Mouse (Mus musculus) heart, adult 18-20 months (tissue): ENCODE data around the gene Zfp335. TPM values are rescaled to one million over a fixed set of nuclear protein-coding genes. Genes with fewer than 3 reads are reported as not detected.

ENCODE experiments used
- DNase-seq, 2 experiments: peaks; one replicate each; pipeline ENCODE4 v3.0.0; 2021 to 2022; ENCODE audit warnings: mixed read lengths in 1 of 2
- long read RNA-seq, 2 experiments: library from polyadenylated mRNA; stranded (forward); transcript quantifications; one replicate each; pipeline ENCODE4 v2.0.0; 2021
- total RNA-seq, 2 experiments: library from RNA; stranded (reverse); gene quantifications; 2 replicates each; pipeline ENCODE4 v1.2.3; 2021

Gene Zfp335
- total RNA-seq: 1 to 10 TPM; 6.8 to 7.7 TPM
- long read RNA-seq, experiment 1, full-length matches to known transcripts: 2 of 2 reads
- long read RNA-seq, experiment 1, partial matches to known transcripts: 0 of 2 reads
- long read RNA-seq, experiment 1, other reads (novel, unspliced or antisense): 0 of 2 reads
- long read RNA-seq, experiment 2, partial matches to known transcripts: 1 of 2 reads
- long read RNA-seq, experiment 2, other reads (novel, unspliced or antisense): 1 of 2 reads

DNA sequence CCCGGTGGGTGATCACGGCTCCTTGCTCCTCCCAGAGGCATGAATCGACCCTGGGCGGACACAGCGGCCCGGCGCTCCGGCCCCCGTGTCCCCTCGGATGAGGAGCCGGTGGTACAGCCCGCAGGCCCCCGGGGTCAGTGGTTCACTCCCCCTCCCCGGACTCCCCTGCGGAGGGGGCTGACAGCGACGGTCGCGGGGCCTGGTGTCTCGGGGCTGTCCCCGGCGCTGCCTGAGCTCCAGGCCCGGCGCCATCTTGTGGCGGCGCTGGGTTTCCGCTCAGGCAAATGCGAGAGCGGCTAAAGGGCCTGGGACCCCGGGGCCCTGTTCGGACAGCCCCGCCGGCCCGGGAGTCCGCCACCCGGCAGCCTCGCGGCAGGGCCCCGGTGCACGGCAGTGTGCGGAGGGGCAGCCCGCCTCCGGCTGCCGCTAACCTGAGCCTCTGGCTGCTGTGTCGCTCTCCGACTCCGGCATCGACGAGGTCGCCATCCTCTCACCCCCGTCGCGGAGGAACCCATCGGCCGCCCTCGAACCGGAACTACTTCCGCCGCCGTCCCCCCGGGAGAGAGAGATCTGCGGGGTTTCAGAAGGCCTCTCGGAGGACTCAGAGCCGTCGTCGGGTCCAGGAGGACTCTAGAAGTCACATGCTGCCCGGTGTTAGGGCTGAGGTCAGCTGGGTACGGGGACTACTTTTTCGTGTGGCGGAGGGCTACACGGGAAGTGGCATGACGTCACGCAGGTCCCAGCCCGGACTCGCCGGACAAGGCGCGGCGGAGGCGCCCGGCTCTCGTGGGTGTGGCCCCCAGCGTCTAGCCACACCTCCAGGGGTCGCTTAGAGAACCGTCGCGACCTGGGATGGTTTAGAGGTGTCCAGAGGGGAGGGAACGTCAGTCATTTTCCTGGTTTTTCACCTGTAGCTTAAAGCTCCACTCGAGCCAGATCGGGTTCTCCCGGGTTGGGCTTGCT, at the start of gene Zfp335:
Zfp335 (minus strand) TSS at position 672 of the 963 bp plus-strand sequence.
- peak; percentile 95 for DNase-seq

DNA sequence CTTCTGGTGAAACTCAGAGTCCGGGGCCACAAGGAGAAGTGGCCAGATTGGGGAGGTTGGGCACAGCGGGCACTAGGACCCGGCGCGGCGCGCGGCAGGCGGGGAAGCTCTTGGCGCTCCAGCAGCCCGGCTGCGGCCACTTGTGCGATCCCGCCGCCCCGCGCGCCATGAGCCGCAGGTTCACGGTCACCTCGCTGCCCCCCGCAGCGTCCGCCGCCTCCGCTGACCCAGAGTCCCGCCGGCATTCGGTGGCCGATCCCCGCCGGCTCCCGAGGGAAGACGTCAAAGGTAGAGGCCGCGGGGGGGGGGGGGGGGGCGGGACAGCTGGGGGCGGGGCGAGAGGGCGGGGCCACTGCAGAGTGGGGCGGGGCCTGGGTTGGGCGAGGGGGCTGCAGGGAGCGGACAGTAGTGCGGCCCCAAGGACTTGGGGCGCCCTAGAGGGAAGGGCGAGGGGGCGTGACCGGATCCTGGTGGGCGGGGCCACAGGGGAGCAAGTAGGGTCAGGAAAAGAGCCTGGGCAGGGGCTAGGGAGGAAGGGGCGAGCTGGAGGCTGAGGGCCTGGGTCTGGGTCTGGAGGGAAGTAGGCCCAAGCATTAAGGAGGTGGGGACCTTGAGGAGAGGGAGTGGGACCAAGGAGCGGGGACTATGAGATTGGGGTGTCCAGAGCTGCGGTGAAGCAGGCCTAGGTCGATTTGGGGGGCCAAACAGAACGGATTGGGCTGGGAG, 49.3 kb upstream of the Zfp335 start, which contains the start of gene Slc12a5:
Slc12a5 (plus strand) TSS at position 87 of the 726 bp plus-strand sequence.
- peak; percentile 46 to 57 for DNase-seq

DNA sequence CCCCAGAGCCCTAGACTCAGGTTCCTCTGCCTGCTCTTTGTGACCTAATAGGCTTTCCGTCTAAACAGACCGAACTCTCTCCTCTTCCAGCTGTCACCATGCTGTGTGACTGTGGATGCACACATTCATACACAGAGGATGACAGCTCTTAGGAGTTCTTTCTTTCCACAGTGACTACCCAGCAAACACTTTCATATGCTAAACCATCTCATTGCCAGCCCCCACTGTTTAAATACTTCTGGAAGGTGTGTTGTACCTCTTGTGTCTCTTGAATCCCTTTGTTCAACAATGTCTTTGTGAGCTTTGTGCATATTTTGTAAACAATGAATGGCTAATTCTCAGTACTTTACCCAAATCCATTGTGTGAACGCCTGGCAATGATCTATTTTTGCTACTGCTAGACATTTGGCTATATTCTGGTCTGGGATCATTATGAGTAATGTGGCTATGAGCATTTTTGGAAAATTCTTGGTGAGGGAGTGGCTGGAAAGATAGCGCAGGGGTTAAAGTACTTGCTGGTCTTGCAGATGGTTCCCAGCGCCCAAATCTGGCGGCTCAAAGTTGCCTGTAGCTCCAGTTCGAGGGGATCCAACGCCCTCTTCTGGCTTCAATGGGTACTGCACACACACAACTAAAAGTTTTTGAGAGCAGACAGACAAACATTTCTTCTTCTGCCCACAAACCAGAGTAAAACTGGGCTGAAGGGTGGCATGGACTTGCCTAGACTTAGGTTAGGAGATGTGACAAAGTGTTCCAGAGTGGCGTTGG, 46.2 kb upstream of the Zfp335 start:
- DNase-seq: no peak

DNA sequence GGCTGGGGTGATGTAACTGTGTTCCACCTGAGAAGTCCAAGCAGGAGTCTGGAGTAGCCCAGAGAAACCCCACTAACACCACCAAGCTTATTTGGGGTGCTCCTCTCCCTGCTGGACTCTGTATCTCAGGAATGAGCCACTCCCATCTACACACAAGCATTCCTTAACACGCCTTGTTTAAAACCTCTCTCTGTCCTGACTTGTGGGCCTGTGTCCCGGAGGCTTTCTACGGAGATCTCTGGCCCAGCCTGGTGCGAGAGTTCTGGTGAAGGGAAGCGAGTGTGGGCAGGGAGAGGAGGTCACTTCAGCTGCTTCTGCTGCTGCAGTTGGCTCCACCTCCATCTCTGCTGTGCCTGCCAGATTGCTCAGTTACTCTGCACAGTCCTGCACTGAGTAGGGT, 44.6 kb upstream of the Zfp335 start:
- no peak for DNase-seq

DNA sequence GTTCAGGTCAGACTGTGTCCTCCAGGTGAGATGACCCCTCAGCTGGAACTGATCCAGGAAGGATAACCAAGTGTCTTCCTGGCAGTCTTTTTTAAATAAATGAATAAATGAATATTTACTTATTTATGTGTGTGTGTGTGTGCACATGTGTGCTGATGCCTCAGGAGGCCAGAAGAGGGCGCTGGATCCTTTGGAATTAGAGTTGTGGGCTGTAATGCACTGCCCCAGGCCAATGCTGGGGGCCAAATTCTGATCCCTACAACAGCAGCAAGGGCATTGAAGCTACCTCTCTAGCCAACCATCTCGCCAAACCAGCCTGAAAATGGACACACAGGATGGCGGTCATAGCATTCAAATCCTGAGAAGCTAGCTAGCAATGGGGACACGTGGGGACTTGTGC, 44.2 kb upstream of the Zfp335 start:
- DNase-seq: no peak

DNA sequence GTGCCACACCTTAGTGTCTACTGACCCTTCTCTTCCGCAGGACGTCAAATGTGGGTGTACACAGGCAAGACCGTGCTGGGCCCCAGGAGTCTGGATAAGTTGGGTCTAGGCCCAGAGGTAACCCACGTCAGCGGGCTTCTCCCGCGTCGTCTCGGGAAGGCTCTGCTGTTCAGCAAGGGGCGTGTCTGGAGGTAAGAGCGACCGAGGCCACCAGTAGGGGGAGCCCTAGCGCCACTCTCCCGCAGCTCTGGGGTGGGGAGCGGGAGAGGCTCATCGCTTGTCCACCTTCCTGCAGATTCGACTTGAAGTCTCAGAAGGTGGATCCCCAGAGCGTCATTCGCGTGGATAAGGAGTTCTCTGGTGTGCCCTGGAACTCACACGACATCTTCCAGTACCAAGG, 41.7 kb upstream of the Zfp335 start:
- DNase-seq: peak; percentile 70 to 81

DNA sequence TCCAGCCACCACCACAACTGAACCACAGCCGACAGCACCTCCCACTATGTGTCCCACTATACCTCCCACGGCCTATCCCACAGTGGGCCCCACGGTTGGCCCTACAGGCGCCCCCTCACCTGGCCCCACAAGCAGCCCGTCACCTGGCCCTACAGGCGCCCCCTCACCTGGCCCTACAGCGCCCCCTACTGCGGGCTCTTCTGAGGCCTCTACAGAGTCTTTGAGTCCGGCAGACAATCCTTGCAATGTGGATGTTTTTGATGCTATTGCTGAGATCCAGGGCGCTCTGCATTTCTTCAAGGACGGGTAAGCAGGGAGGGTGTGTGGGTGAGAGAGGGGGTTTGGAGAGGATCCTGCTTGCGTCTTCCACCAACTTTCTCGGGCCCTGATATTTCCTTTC, 40.9 kb upstream of the Zfp335 start:
- DNase-seq: no peak

DNA sequence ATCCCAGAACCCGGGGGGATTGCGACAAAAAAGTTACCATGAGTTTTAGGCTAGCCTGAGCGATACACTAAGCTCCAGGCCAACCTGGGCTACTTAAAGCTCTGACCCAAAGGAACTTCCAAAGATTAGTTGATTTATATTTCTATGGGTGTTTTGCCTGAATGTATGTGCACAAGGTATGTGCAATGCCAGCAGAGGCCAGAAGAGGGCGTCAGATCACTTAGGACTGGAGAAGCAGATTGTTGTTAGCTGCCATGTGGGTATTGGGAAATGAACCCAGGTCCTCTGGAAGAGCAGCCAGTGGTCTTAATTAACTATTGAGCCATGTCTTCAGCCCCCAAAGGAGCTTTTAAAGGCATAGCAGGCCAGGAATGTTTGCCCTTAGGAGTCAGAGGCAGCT, 40.2 kb upstream of the Zfp335 start:
- no peak for DNase-seq

DNA sequence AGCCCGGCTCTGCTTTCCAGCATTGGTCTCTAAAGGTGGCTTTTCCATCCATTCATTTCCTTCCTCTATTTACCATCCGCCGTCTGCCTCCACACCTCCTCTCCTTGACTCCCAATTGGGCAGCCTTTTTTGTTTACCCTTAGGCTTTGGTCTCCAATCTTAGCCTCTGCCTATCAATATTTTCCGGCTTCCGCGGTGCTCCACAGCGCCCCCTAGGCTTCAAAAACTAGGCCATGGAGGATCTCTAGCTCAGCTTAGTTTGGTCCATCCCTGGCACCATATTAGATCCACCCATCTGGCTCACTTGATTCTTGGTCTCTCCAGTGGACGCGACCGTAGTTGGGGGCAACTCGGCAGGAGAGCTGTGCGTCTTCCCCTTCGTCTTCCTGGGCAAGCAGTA, 38.9 kb upstream of the Zfp335 start:
- no peak for DNase-seq

DNA sequence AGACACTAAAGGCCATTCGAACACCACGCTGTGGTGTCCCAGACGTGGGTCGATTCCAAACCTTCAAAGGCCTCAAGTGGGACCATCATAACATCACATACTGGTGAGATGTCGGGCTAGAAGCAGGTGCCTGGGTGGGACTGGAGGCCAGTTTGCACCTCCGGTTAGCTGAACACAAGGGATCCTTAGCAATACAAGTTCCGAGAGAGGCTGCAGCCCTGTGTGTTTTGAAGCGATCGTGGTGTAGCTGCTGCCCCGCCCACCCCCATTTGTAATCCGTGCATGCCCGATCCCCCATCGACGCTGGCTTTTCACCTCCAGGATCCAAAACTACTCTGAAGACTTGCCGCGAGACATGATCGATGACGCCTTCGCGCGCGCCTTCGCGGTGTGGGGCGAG, 37.4 kb upstream of the Zfp335 start:
- DNase-seq: no peak

DNA sequence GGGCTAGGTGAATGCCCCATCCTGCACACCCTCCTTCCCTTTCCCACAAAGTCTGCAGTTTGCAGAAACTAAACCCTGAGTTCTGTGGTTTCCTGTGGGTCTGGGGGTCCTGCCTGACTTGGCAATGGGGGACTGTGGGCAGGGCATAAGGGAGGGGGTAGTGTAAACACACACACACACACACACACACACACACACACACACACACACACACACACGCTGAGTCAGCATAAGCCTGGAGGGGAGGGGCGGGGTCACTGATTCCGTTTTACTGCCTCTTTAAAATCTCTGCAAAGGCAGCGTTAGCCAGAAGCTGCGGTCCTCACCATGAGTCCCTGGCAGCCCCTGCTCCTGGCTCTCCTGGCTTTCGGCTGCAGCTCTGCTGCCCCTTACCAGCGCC, 36.4 kb upstream of the Zfp335 start:
- DNase-seq: no peak

DNA sequence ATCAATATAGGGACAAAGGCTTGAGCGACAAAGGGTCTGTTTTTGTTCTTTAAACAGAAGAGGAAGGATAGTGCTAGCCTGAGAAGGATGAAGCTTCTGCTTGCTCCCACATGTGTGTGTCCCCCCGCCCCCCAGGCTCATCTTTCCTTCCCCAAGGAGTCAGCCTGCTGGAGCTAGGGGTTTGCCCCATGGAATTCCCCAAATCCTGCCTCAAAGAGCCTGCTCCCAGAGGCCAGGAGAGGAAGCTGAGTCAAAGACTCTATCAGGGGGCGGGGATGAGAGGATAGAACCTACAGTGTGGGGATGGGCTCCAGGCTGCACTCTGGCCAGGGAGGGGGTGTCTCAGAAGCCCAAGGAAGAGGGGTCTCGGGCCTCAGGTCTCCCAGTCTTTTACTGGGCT, 35.9 kb upstream of the Zfp335 start:
- no peak for DNase-seq

DNA sequence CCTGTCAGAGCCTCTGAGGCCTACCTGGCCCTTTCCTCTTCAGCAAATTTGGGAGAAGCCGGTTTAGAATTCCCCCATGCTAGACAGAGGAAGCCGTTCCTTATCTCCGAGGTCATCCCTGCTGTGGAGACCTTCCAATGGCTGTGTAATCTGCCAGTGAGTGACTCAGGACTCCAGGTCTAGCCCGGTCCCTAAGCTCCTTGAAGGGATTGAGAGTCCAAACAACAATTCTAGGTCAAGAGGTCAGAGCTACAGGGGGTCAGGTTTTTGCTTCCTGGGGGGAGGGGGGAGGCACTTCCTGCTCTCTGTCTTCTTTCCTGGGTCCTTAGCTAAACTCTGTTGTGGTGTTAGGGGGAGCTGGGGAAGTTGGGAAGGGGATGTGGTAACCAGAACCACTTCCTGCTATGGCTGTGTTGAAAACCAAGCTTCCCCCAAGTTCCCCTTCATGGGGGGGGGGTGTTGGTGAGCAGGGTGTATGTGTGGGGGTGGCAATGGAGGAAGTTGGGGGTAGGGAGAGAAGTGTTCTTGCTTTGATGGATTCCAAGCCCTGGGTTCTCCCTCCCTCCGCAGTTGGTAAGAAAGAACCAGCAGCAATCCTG, 31.2 kb upstream of the Zfp335 start:
- peak in 1 of 2 experiments; percentile 67 for DNase-seq

DNA sequence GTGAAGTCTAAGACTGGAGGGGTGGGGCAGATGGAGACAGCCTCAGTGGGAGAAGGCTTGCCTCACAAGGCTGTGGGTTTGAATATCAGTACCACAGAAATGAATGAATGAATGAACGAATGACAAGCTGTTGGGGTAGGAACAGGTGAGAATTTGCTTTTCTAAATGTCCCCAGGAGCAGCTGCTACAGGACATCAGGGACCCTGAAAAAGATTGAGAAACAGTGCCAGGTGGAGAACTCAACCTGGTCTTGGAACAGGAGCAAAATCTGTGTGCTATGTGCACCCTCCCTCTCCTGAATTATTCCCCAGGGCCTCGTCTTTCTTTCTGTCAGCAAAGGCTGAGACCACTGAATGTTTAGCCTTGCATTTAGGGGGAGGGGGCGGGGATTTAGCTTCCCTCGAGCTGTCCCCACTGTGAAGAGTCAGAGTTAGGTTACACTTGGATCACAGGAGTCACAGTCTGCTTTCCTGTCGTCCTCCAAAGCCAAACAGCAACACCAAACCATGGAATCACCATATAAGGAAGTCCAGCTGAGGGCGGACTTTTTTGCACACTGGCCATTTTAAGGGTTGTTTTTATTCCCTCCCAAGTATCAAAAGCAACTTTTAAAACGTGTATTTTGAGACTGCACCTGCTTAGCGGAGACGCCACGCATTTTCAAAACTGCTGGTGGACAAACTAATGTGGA, 28.7 kb upstream of the Zfp335 start, which contains the start of gene Mmp9:
Mmp9 (plus strand) TSS at position 641 of the 691 bp plus-strand sequence.
- DNase-seq: no peak

DNA sequence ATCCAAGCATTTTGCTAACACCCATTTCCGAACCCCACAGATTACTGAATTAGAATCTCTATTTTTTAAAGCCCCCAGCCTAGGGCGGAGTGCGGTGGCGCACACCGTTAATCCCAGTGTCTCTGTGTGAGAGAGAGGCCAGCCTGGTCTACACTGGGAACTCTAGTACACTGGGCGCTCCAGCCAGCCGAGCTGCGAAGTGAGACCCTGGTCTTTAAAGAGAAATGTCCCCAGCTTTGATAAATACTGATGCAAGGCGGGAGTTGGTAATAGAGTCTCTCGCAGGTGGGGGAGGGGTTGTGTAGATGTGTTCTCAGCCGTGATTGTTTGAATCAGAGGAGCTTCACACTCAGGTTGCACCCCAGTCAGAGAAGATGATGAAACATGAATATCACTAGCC, 27.5 kb upstream of the Zfp335 start:
- no peak for DNase-seq

DNA sequence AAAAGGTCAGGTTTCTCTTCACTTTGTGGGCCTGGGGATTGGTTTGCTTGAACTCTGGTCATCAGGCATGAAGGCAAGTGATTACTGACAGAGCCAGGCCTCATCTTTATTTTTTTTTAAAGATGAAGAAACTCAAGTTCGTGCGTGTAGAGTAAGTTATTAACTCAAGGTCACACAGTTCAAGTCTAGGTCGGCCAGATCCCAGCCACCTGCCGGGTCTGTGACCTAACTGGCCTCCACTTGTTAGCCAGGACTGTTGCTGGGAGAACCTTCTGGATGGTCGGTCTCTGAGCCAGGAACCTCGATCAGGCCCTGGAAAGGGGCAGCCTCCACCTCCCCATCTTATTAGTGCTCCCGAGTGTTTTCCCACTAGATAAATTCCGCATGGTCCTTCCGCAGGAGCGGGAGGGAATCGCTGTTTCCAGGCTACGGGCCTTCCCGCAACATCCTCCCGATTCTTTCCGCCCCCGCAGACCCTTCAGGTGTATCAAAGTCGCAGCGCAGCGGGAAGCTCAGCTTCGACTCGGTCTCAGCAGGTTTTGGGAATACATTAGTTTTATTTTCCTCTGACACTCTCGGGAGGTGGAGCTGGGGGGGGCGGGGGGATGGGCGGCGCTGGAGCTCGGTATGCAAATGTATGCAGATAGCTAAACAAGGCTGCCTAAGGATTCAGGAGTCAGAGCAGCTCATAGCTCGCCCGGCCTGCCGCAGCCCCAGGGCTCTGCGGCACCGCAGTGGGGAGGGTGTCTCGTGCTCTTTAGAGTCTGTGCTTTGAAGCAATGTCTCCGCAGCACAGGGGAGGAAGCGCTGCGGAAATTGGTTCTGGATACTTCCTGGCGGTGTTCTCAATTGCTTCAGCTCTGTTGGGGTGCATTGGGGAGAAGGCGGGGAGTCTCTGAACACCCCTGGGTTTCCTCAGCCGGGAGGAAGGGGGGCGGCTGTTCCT, 26.9 kb upstream of the Zfp335 start:
- DNase-seq: peak; percentile 43 to 44

DNA sequence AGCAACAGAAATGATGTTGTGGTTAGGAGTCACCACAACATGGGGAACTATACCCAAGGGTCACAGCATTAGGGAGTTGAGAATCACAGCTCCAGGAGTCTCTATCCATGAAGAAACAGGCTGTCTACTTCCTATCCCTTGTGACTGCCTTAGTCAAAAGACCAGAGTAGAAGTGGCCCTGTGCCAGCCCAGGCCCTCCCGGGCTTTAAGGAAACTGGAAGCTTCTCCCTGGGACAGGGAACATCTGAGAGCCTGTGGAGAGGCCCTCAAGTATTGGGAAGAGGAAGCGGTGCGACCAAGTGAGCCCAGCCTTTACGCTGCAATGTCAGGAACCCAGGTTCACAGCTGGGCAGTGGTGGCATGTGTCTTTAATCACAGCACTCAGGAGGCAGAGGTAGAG, 24.4 kb upstream of the Zfp335 start:
- no peak for DNase-seq

DNA sequence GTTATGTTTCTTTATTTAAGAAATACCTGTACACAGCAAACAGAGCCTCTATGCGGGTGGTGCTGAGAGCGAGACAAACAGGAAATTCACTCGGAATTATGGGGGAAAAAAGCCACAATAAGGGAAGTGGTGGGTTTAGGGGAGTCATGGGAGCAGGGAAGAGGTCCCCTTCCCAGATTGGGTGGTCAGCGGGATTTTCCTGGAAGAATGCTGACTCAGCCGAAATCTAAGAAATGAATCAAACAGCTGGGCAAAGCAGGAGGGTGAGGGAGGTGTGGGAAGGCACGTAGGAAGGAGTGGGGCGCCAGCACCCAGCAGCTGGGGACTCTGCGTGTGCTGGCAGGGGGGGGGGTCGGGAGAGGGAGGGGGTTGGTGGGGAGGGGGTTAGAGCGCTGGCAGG, 22.0 kb upstream of the Zfp335 start:
- DNase-seq: no peak

DNA sequence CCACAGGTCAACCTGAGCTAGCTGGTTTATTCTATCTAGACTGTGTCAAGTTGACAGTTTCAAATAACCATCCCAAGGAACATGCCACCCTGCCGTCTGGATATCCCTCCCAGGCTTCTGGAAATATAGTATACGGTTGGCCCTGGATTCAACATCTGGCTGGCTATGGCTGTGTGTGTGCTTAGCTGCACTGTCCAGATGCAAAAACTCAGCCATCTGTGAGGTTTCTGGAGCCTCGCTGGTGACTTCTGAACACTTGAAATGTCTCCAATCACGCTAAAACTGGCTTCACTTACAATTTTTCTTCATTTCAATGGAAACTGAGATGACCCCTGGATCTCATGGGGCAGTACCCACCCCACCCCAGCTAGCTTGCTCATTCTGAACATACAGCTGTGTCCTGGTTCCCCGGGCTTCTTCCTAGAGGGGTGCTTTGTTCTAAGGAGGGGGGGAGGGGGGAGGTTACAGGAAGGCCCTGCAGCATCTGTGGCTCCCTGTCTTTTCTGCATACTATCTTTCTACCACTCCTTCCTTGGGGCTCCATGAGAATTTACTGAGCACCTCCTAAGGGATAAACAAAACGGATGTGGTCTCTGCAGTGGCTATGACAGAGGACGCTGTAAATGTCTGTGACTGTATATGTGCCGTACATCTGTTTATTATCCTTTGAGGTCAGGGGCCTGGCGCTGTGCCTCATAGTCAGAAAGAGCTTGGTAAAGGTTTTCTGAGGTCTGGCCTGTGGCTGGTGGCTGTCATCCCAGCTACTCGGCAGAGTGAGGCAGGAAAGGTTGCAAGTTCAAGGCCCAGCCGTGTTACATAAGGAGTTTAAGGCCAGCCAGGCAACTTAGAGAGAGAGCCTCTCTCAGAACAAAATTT, 19.4 kb upstream of the Zfp335 start:
- peak in 1 of 2 experiments; percentile 20 for DNase-seq
